Mouse (Mus musculus): ENCODE results near the gene Nop56.

- TF ChIP-seq EP300 (optimal IDR thresholded peaks at IDR 0.05) (no peak), CTCF (IDR thresholded peaks at IDR 0.05; ENCODE audit: low read depth) (no peak)
Measured at GRCm38 (mm10) chr2:130248226-130248625, 26.0 kb upstream of the Nop56 start.
